Mouse (Mus musculus) adrenal gland, postnatal 36 days (tissue): Measurements from ENCODE around the gene Kctd20. TPM values are rescaled to one million over a fixed set of nuclear protein-coding genes. Genes with fewer than 3 reads are reported as not detected.
"Not testable (repeated sequence)": the region's sequence is repeated elsewhere in the genome, so short reads cannot be mapped to it uniquely, and the experiment has no call there.

Source experiments
- DNase-seq, 2 experiments: peaks; one replicate each; pipeline ENCODE4 v3.0.0; 2021; ENCODE audit warnings: mixed read lengths in 1 of 2
- total RNA-seq, 2 experiments: library from RNA; stranded (reverse); gene quantifications; 2 replicates each; pipeline ENCODE4 v1.2.3; 2021

The Kctd20 gene
- total RNA-seq, 2 experiments from 2014 or later: 54.8 to 60.0 TPM

- DNase-seq: no peak
These were observed 33.1 kb downstream of the Kctd20 start for GRCm38 (mm10) chr17:28984724-28985420.

GRCm38 (mm10) chr17:28986833-28987232, 35.1 kb downstream of the Kctd20 start:
- DNase-seq: peak; percentile 30 to 42

GRCm38 (mm10) chr17:28987713-28988112, 36.0 kb downstream of the Kctd20 start:
- peak; percentile 41 to 55 for DNase-seq

GRCm38 (mm10) chr17:28988291-28988690, 36.5 kb downstream of the Kctd20 start:
- DNase-seq: no peak

GRCm38 (mm10) chr17:28988996-28989395, 37.2 kb downstream of the Kctd20 start:
- DNase-seq: peak in 1 of 2 experiments; percentile 17

- no peak for DNase-seq
These were observed 38.3 kb downstream of the Kctd20 start for GRCm38 (mm10) chr17:28990060-28990459.

GRCm38 (mm10) chr17:28991286-28991685, 39.5 kb downstream of the Kctd20 start:
- no peak for DNase-seq

- peak; percentile 11 to 14 for DNase-seq
These were observed 40.4 kb downstream of the Kctd20 start for GRCm38 (mm10) chr17:28992105-28992504.

GRCm38 (mm10) chr17:28993004-28993403, 41.3 kb downstream of the Kctd20 start:
- not testable (repeated sequence) for DNase-seq

- DNase-seq: no peak
These were observed 42.9 kb downstream of the Kctd20 start for GRCm38 (mm10) chr17:28994615-28995014.

GRCm38 (mm10) chr17:29000465-29000864, 48.7 kb downstream of the Kctd20 start:
- no peak for DNase-seq

GRCm38 (mm10) chr17:29003740-29004139, 52.0 kb downstream of the Kctd20 start:
- DNase-seq: no peak

- no peak for DNase-seq
These were observed 53.3 kb downstream of the Kctd20 start for GRCm38 (mm10) chr17:29005002-29005401.

- no peak for DNase-seq
These were observed 55.1 kb downstream of the Kctd20 start for GRCm38 (mm10) chr17:29006812-29007211.

- no peak for DNase-seq
These were observed 55.5 kb downstream of the Kctd20 start for GRCm38 (mm10) chr17:29007243-29007640.

- DNase-seq: peak; percentile 94 to 97
These were observed 56.0 kb downstream of the Kctd20 start, which contains the start of gene Stk38 for GRCm38 (mm10) chr17:29007641-29008325. Gene Stk38, minus strand, starts transcription at chr17:29007995.

- DNase-seq: no peak
These were observed 56.5 kb downstream of the Kctd20 start for GRCm38 (mm10) chr17:29008326-29008650.

GRCm38 (mm10) chr17:29009181-29009580, 57.4 kb downstream of the Kctd20 start:
- DNase-seq: no peak

- DNase-seq: no peak
These were observed 62.5 kb downstream of the Kctd20 start for GRCm38 (mm10) chr17:29014235-29014634.

- peak; percentile 13 to 38 for DNase-seq
These were observed 63.9 kb downstream of the Kctd20 start for GRCm38 (mm10) chr17:29015638-29016037.

- DNase-seq: no peak
These were observed 65.0 kb downstream of the Kctd20 start for GRCm38 (mm10) chr17:29016705-29017104.

GRCm38 (mm10) chr17:29018292-29018984, 66.7 kb downstream of the Kctd20 start:
- no peak for DNase-seq
